Mouse (Mus musculus) CH12.LX (cell line): ENCODE results near the gene Hsd17b2.

ENCODE experiments used
- EP300 ChIP-seq: IDR thresholded peaks from 2 replicates; pipeline ENCODE4 v1.6.1; 2011; ENCODE audit warnings: low read length, improper control_type of control experiment
- POLR2A ChIP-seq: IDR thresholded peaks from 2 replicates; pipeline ENCODE4 v1.6.1; 2011; ENCODE audit warnings: low read depth, mild to moderate bottlenecking, improper control_type of control experiment, low read length
- ZNF384 ChIP-seq: IDR thresholded peaks from 2 replicates; pipeline ENCODE4 v1.6.1; 2012; ENCODE audit warnings: low read depth, low read length, improper control_type of control experiment, inconsistent platforms

DNA sequence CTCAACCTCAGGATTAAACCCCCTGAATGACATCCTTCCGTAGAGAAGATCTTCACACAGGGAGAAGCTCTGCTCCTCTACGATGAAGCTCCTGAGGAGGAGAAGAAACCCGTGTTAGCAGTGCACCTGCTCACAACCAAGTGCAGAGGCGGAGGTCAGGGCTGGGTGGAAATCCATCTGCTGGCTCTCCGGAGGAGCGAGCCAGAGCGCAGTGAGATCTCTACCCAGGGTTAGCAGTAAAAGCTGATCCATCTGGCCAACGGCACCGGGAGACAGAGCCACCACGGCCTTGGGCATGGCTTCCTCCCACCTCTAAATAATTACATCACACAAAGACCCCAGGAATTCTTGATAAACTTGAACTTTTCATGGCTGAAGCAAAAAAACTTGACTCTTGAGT lies 92.9 kb downstream of the Hsd17b2 start:
- TF ChIP-seq ZNF384 = no peak
- no peak for TF ChIP-seq EP300
- TF ChIP-seq POLR2A = no peak
